ENCODE assay signal across 17 mouse cellular contexts in genomic region chr8:96100817-96101216, GRCm38 (mm10).
"Had no signal": no experiment of that assay in that cellular context is flagged by ENCODE, and none has a peak within 500 bp of the region (broad histone marks: within the 10 kb centered on the region; RNA-seq: fewer than 3 reads in every experiment).

No protein-coding gene starts in this region.

- H3K4me2 ChIP-seq: liver, embryonic 13.5 days; liver, embryonic 15.5 days; lung, embryonic 15.5 days; neural tube, embryonic 12.5 days; stomach, embryonic 15.5 days had no signal

- H3K4me1 ChIP-seq: liver, embryonic 13.5 days; liver, embryonic 15.5 days; lung, embryonic 15.5 days; megakaryocyte, embryonic 14.5 days; neural tube, embryonic 12.5 days; stomach, embryonic 15.5 days had no signal

- H3K27me3 ChIP-seq: liver, embryonic 13.5 days; liver, embryonic 15.5 days; lung, embryonic 15.5 days; megakaryocyte, embryonic 14.5 days; neural tube, embryonic 12.5 days; stomach, embryonic 15.5 days had no signal

- H3K27ac ChIP-seq: liver, embryonic 13.5 days; liver, embryonic 15.5 days; lung, embryonic 15.5 days; macrophage; neural tube, embryonic 12.5 days; stomach, embryonic 15.5 days; stomach, postnatal 0 days had no signal

- DNase-seq: liver, embryonic 13.5 days; liver, postnatal 0 days; lung, adult 2 months; lung, postnatal 14 days; lung, postnatal 36 days; right cerebral cortex, postnatal 14 days; thymus, adult 2 months; thymus, postnatal 25 days; thymus, postnatal 4 days had no signal

- H3K36me3 ChIP-seq: liver, embryonic 13.5 days; liver, embryonic 15.5 days; lung, embryonic 15.5 days; neural tube, embryonic 12.5 days; stomach, embryonic 15.5 days had no signal

- H3K4me3 ChIP-seq: liver, embryonic 13.5 days; liver, embryonic 15.5 days; lung, embryonic 15.5 days; megakaryocyte, embryonic 14.5 days; neural tube, embryonic 12.5 days; stomach, embryonic 15.5 days had no signal

- H3K9me3 ChIP-seq: liver, embryonic 13.5 days; liver, embryonic 15.5 days; lung, embryonic 15.5 days; megakaryocyte, embryonic 14.5 days; neural tube, embryonic 12.5 days; stomach, embryonic 15.5 days had no signal

- H3K9ac ChIP-seq: liver, embryonic 13.5 days; liver, embryonic 15.5 days; liver, postnatal 0 days; lung, embryonic 15.5 days; neural tube, embryonic 12.5 days; stomach, embryonic 15.5 days had no signal

- ATAC-seq: liver, postnatal 0 days; lung, postnatal 0 days had no signal
